Mouse (Mus musculus): ENCODE results near the gene Crkl. TPM values are rescaled to one million over a fixed set of nuclear protein-coding genes. Genes with fewer than 3 reads are reported as not detected.

Gene Crkl
- polyA plus RNA-seq (2014; fragmentation: Illumina TruSeq; extraction: RNeasy Lipid Tissue Mini Kit (QIAGEN cat#74804); ENCODE audit: low read depth, low replicate concordance), result 16.4 TPM

DNA sequence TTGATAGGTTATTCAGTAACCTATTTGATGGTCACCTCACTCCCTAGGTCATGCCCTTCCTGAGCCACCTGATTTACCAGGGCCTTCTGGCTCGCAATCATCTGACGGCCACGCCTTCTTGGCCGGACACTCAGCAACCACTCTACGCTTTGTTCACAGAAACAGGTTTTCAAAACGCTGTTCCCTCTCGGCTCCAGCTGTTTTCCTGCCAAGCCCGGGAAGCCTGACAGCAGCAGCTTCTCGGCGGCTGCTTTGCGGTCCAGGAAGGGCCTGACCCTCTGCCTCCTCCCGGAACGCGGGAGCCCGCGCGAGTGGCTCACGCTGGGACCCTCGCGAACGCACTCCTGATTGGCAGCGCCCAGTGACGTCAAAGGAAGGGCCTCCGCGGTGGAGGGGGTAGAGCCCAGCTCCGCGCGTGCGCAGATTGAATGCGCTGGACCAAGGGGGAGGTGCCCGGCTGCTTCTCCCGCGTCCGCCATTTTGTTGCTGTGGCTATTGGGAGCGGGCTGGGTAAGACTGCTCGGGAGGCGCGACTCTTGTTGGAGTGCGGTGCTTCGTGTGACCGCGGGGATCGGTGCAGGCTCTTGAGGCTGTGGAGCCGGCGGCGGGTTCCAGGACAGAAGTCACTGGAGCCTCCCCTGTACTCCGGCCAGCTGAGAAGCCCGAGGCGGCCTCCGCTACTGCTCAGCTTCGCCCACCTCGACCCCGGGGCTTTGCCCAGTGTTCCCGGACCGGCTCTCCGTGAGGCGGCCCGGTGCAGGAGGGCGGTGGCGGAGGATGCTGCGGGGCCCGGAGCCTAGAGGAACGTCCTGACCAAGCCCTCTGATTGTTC lies at the start of gene Crkl:
Gene Crkl (plus strand): TSS at position 447 of the 832 bp plus-strand sequence.

GRCm38 (mm10) chr16:17405736-17406443 lies 45.9 kb upstream of the Crkl start, which contains the start of the genes Snap29 and Pi4ka:
Gene Snap29 (plus strand): TSS chr16:17405986.
Gene Pi4ka (minus strand): TSS chr16:17406314.

GRCm38 (mm10) chr16:17489469-17490111 lies 37.8 kb downstream of the Crkl start, which contains the start of gene Aifm3:
Gene Aifm3 (plus strand): TSS chr16:17489611.

GRCm38 (mm10) chr16:17508546-17509239 lies 56.9 kb downstream of the Crkl start, which contains the start of gene Lztr1:
Gene Lztr1 (plus strand): TSS chr16:17508688.

GRCm38 (mm10) chr16:17530640-17531288 lies 79.0 kb downstream of the Crkl start, which contains the start of gene Thap7:
Gene Thap7 (minus strand): TSS chr16:17531136.

Other genes starting within 250 kb of the Crkl start
- 118 TPM for gene Ube2l3, start 249.3 kb upstream of the Crkl start, polyA plus RNA-seq (2014; fragmentation: Illumina TruSeq; extraction: RNeasy Lipid Tissue Mini Kit (QIAGEN cat#74804); ENCODE audit: low read depth, low replicate concordance)
- 4.1 TPM for gene Rimbp3, start 243.4 kb upstream of the Crkl start, polyA plus RNA-seq (2014; fragmentation: Illumina TruSeq; extraction: RNeasy Lipid Tissue Mini Kit (QIAGEN cat#74804); ENCODE audit: low read depth, low replicate concordance)
- 2.4 TPM for gene Hic2, start 218.4 kb upstream of the Crkl start, polyA plus RNA-seq (2014; fragmentation: Illumina TruSeq; extraction: RNeasy Lipid Tissue Mini Kit (QIAGEN cat#74804); ENCODE audit: low read depth, low replicate concordance)
- gene Tmem191c, start 175.9 kb upstream of the Crkl start, polyA plus RNA-seq (2014; fragmentation: Illumina TruSeq; extraction: RNeasy Lipid Tissue Mini Kit (QIAGEN cat#74804); ENCODE audit: low read depth, low replicate concordance), result 25.0 TPM
- not detected for gene Serpind1, start 120.6 kb upstream of the Crkl start, polyA plus RNA-seq (2014; fragmentation: Illumina TruSeq; extraction: RNeasy Lipid Tissue Mini Kit (QIAGEN cat#74804); ENCODE audit: low read depth, low replicate concordance)
- 29.0 TPM for gene Snap29, start 46.0 kb upstream of the Crkl start, polyA plus RNA-seq (2014; fragmentation: Illumina TruSeq; extraction: RNeasy Lipid Tissue Mini Kit (QIAGEN cat#74804); ENCODE audit: low read depth, low replicate concordance)
- 71.9 TPM for gene Pi4ka, start 45.7 kb upstream of the Crkl start, polyA plus RNA-seq (2014; fragmentation: Illumina TruSeq; extraction: RNeasy Lipid Tissue Mini Kit (QIAGEN cat#74804); ENCODE audit: low read depth, low replicate concordance)
- 2.9 TPM for gene Aifm3, start 37.6 kb downstream of the Crkl start, polyA plus RNA-seq (2014; fragmentation: Illumina TruSeq; extraction: RNeasy Lipid Tissue Mini Kit (QIAGEN cat#74804); ENCODE audit: low read depth, low replicate concordance)
- 55.0 TPM for gene Lztr1, start 56.7 kb downstream of the Crkl start, polyA plus RNA-seq (2014; fragmentation: Illumina TruSeq; extraction: RNeasy Lipid Tissue Mini Kit (QIAGEN cat#74804); ENCODE audit: low read depth, low replicate concordance)
- gene Thap7, start 79.1 kb downstream of the Crkl start, polyA plus RNA-seq (2014; fragmentation: Illumina TruSeq; extraction: RNeasy Lipid Tissue Mini Kit (QIAGEN cat#74804); ENCODE audit: low read depth, low replicate concordance), result 30.0 TPM
- gene Lrrc74b, start 109.3 kb downstream of the Crkl start, polyA plus RNA-seq (2014; fragmentation: Illumina TruSeq; extraction: RNeasy Lipid Tissue Mini Kit (QIAGEN cat#74804); ENCODE audit: low read depth, low replicate concordance), result 10.0 TPM
- gene P2rx6, start 109.9 kb downstream of the Crkl start, polyA plus RNA-seq (2014; fragmentation: Illumina TruSeq; extraction: RNeasy Lipid Tissue Mini Kit (QIAGEN cat#74804); ENCODE audit: low read depth, low replicate concordance), result 6.1 TPM
- 113 TPM for gene Slc7a4, start 131.2 kb downstream of the Crkl start, polyA plus RNA-seq (2014; fragmentation: Illumina TruSeq; extraction: RNeasy Lipid Tissue Mini Kit (QIAGEN cat#74804); ENCODE audit: low read depth, low replicate concordance)
- 28.5 TPM for gene Smpd4, start 167.4 kb downstream of the Crkl start, polyA plus RNA-seq (2014; fragmentation: Illumina TruSeq; extraction: RNeasy Lipid Tissue Mini Kit (QIAGEN cat#74804); ENCODE audit: low read depth, low replicate concordance)
- gene Ccdc74a, start 194.5 kb downstream of the Crkl start, polyA plus RNA-seq (2014; fragmentation: Illumina TruSeq; extraction: RNeasy Lipid Tissue Mini Kit (QIAGEN cat#74804); ENCODE audit: low read depth, low replicate concordance), result 17.6 TPM